ENCODE assay signal across 15 mouse cellular contexts in the genomic region with DNA sequence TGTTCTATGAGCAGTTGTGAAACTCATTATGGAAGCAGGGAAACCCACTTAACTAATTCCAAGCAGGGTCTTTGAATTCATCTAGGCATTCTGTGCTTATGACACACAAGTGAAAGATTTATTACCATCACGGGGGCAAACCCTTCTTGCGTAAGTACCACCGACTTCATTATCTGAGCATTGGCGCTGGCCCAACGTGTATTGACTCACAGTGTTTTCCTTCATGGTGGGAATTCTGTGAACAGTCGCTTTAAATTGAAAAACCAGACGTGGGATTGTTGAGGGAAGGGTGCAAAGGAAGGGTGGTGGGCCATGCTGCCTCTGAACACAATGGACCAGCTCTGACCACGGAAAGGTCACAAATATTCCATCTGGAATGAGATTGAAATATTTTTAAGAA. TPM values are rescaled to one million over a fixed set of nuclear protein-coding genes. Genes with fewer than 3 reads are reported as not detected.
A peak's percentile ranks its signal among the peaks of the same experiment; 100 is the strongest.
DNase-seq lines count a peak whose midpoint lies in the region; ATAC-seq and TF ChIP-seq lines count a peak whose summit lies in the region.
"Had no signal": no experiment of that assay in that cellular context is flagged by ENCODE, and none has a peak within 500 bp of the region (broad histone marks: within the 10 kb centered on the region; RNA-seq: fewer than 3 reads in every experiment).

No protein-coding gene starts in this region.

- peak overlapping the region; percentile 7; the same call in 1 of the 2 replicates for H3K27ac ChIP-seq in hindbrain, embryonic 12.5 days
- H3K27ac ChIP-seq in hindbrain, embryonic 10.5 days, result no peak overlapping the region
- H3K27ac ChIP-seq: embryonic facial prominence, embryonic 15.5 days; hindbrain, embryonic 15.5 days; liver, embryonic 14.5 days; midbrain, embryonic 13.5 days; stomach, embryonic 15.5 days had no signal

- no peaks in the 10 kb centered on the region for H3K36me3 ChIP-seq in hindbrain, embryonic 12.5 days
- H3K36me3 ChIP-seq in hindbrain, embryonic 10.5 days, result no peaks in the 10 kb centered on the region
- no peaks in the 10 kb centered on the region for H3K36me3 ChIP-seq in C2C12 (ENCODE audit: control insufficient read depth, insufficient read depth)
- H3K36me3 ChIP-seq: embryonic facial prominence, embryonic 15.5 days; hindbrain, embryonic 15.5 days; midbrain, embryonic 13.5 days; stomach, embryonic 15.5 days had no signal

- H3ac ChIP-seq in C2C12 (ENCODE audit: control insufficient read depth, insufficient read length, low read depth), result no peak overlapping the region

- H3K4me1 ChIP-seq in hindbrain, embryonic 12.5 days, result no peaks in the 10 kb centered on the region
- peaks cover 30% of the 10 kb centered on the region for H3K4me1 ChIP-seq in hindbrain, embryonic 10.5 days (replicated peaks)
- H3K4me1 ChIP-seq: embryonic facial prominence, embryonic 15.5 days; midbrain, embryonic 13.5 days; stomach, embryonic 15.5 days had no signal

- no peaks in the 10 kb centered on the region for H3K9me3 ChIP-seq in hindbrain, embryonic 12.5 days (replicated peaks)
- H3K9me3 ChIP-seq in hindbrain, embryonic 10.5 days, result no peaks in the 10 kb centered on the region
- H3K9me3 ChIP-seq: embryonic facial prominence, embryonic 15.5 days; hindbrain, embryonic 15.5 days; midbrain, embryonic 13.5 days; stomach, embryonic 15.5 days had no signal

- H3K4me3 ChIP-seq in hindbrain, embryonic 12.5 days, result no peak overlapping the region
- no peak overlapping the region for H3K4me3 ChIP-seq in hindbrain, embryonic 10.5 days
- no peak overlapping the region for H3K4me3 ChIP-seq in C2C12 (ENCODE audit: insufficient read depth, poor library complexity, severe bottlenecking)
- H3K4me3 ChIP-seq: embryonic facial prominence, embryonic 15.5 days; hindbrain, embryonic 15.5 days; midbrain, embryonic 13.5 days; stomach, embryonic 15.5 days had no signal

- H3K79me2 ChIP-seq in C2C12 (ENCODE audit: control insufficient read depth, insufficient read depth), result no peaks in the 10 kb centered on the region

- ATAC-seq in hindbrain, embryonic 12.5 days (ENCODE audit: low FRiP score), result no peak
- ATAC-seq: midbrain, embryonic 13.5 days had no signal

- no peak overlapping the region for H3K9ac ChIP-seq in hindbrain, embryonic 12.5 days
- H3K9ac ChIP-seq: embryonic facial prominence, embryonic 15.5 days; hindbrain, embryonic 15.5 days; liver, embryonic 14.5 days; midbrain, embryonic 13.5 days; stomach, embryonic 15.5 days had no signal

- no peaks in the 10 kb centered on the region for H3K79me3 ChIP-seq in C2C12 (ENCODE audit: low read depth)

- no peak overlapping the region for H3K4me2 ChIP-seq in hindbrain, embryonic 12.5 days (replicated peaks)
- H3K4me2 ChIP-seq: embryonic facial prominence, embryonic 15.5 days; hindbrain, embryonic 15.5 days; midbrain, embryonic 13.5 days; stomach, embryonic 15.5 days had no signal

- H3K27me3 ChIP-seq in hindbrain, embryonic 12.5 days, result no peaks in the 10 kb centered on the region
- peaks cover 6% of the 10 kb centered on the region; the same call in 1 of the 2 replicates for H3K27me3 ChIP-seq in hindbrain, embryonic 10.5 days (ENCODE audit: insufficient read depth, poor library complexity, severe bottlenecking)
- H3K27me3 ChIP-seq in C2C12 (ENCODE audit: control insufficient read depth, insufficient read depth, insufficient read length), result no peaks in the 10 kb centered on the region
- H3K27me3 ChIP-seq: hindbrain, embryonic 15.5 days; midbrain, embryonic 13.5 days had no signal

- TF ChIP-seq CTCF in C2C12 (IDR thresholded peaks at IDR 0.05; ENCODE audit: control insufficient read depth, insufficient read depth, insufficient read length), result no peak

- WGBS in hindbrain, embryonic 12.5 days, result 39% methylated on average over 8 of the region's 8 CpGs
- WGBS in hindbrain, embryonic 10.5 days, result 69% methylated on average over 8 of the region's 8 CpGs

- DNase-seq in hindbrain, embryonic 10.5 days (ENCODE audit: low spot score), result no peak
- DNase-seq in adrenal gland, postnatal 14 days, result peak; percentile 74
- peak; percentile 37 for DNase-seq in heart, postnatal 4 days
- no peak for DNase-seq in cerebellum, postnatal 25 days
- no peak for DNase-seq in layer of hippocampus, postnatal 36 days
- DNase-seq in urinary bladder, postnatal 10 days (ENCODE audit: low spot score), result no peak
- DNase-seq: cerebellum, adult 2 months had no signal

TF ChIP-seq in C2C12, 6 proteins besides CTCF, POLR2A, EP300 and RAD21:
- peak; percentile 73 for TF ChIP-seq CEBPB (IDR thresholded peaks at IDR 0.05; ENCODE audit: low read depth)
- no peak for TF ChIP-seq USF1 (IDR thresholded peaks at IDR 0.05; ENCODE audit: low read depth)

RNA-seq across cellular contexts. Expression of a gene that starts 55.9 kb away (rescaled TPM):
- 2.1 and 3.2 TPM in 2 replicates for polyA plus RNA-seq in hindbrain, embryonic 12.5 days (2016; fragmentation: Nextera tagmentation; extraction: Ambion mirVana)
- 0.77 and 1.4 TPM in 2 replicates for polyA plus RNA-seq in hindbrain, embryonic 10.5 days (2016; fragmentation: Nextera tagmentation; extraction: Ambion mirVana)
- polyA plus RNA-seq in C2C12 (2012; fragmentation: generic; extraction: Trizol), result 0.96 TPM
- total RNA-seq in adrenal gland, postnatal 14 days (2021), result 0.64 and 1.1 TPM in 2 replicates
- total RNA-seq in heart, postnatal 4 days (2021), result under 1 TPM; 0.19 to 0.23 TPM
- not detected for total RNA-seq in layer of hippocampus, postnatal 36 days (2021)
- total RNA-seq: left cerebral cortex, adult 8-10 months had no signal

Comparison
In these comparisons a context has a peak if more than half of its experiments do, and no peak if none do; other contexts are left out.
1. DNase-seq: peak in adrenal gland, postnatal 14 days (single experiment) and heart, postnatal 4 days (single experiment); none in hindbrain, embryonic 10.5 days (single experiment), cerebellum, postnatal 25 days (0 of 2), layer of hippocampus, postnatal 36 days (0 of 2) and urinary bladder, postnatal 10 days (single experiment).